Mouse (Mus musculus) kidney, postnatal 0 days (tissue): ENCODE results near the gene Idi2. TPM values are rescaled to one million over a fixed set of nuclear protein-coding genes. Genes with fewer than 3 reads are reported as not detected.
"Not testable (repeated sequence)": the region's sequence is repeated elsewhere in the genome, so short reads cannot be mapped to it uniquely, and the experiment has no call there.

Source experiments
- ATAC-seq: fragments of 200-750 bp; cut with Nextera tagmentation; replicated peaks from 2 replicates; pipeline ENCODE4 v1.8.0; 2017; ENCODE audit warnings: low read depth, moderate number of reproducible peaks, moderate TSS enrichment, moderate library complexity; ENCODE audit not compliant: low FRiP score
- DNase-seq: peaks from one replicate; pipeline ENCODE4 v3.0.0-alpha.2; 2016; ENCODE audit warnings: low spot score
- H3K27ac ChIP-seq: fragments of 300-500 bp; sonication (generic); 2 replicates; pipeline ENCODE4 v1.5.1; 2014; ENCODE audit warnings: mild to moderate bottlenecking
- H3K27me3 ChIP-seq: fragments of 300-500 bp; sonication (generic); 2 replicates; pipeline ENCODE4 v1.6.1; 2014; ENCODE audit warnings: low read length, mixed read lengths; ENCODE audit not compliant: insufficient read depth
- H3K36me3 ChIP-seq: fragments of 300-500 bp; sonication (generic); 2 replicates; pipeline ENCODE4 v1.6.1; 2014; ENCODE audit warnings: low read length, mixed read lengths; ENCODE audit not compliant: insufficient read depth
- H3K4me1 ChIP-seq: fragments of 300-500 bp; sonication (generic); replicated peaks from 2 replicates; pipeline ENCODE4 v1.6.1; 2014; ENCODE audit warnings: antibody characterized with exemption, low read length, mixed read lengths; ENCODE audit not compliant: insufficient read depth
- H3K4me2 ChIP-seq: fragments of 300-500 bp; sonication (generic); 2 replicates; pipeline ENCODE4 v1.6.1; 2014; ENCODE audit warnings: mild to moderate bottlenecking, low read length, moderate library complexity, mixed read lengths
- H3K4me3 ChIP-seq: fragments of 300-500 bp; sonication (generic); replicated peaks from 2 replicates; pipeline ENCODE4 v1.5.1; 2014; ENCODE audit warnings: low read depth, low read length
- H3K9ac ChIP-seq: fragments of 300-500 bp; sonication (generic); 2 replicates; pipeline ENCODE4 v1.6.1; 2014; ENCODE audit warnings: low read depth, low read length
- H3K9me3 ChIP-seq: fragments of 300-500 bp; sonication (generic); replicated peaks from 2 replicates; pipeline ENCODE4 v1.6.1; 2016; ENCODE audit warnings: low read length, inconsistent platforms, mixed read lengths
- CTCF ChIP-seq: IDR thresholded peaks from 2 replicates; pipeline ENCODE4 v1.5.1; 2016; ENCODE audit warnings: antibody characterized with exemption, low read depth, mild to moderate bottlenecking, moderate library complexity
- WGBS: fragments of 180-500 bp; shearing (Covaris S2); extraction: QIAGEN DNeasy Blood & Tissue Kit; methylation state at CpG from one replicate; pipeline ENCODE4 v1.1.7; 2014; 5-methylcytosine and 5-hydroxymethylcytosine counted together
- polyA plus RNA-seq: library from polyadenylated mRNA; unstranded; fragments of >200 nt; fragmentation: Nextera tagmentation; extraction: Ambion mirVana; gene quantifications from 2 replicates; pipeline ENCODE4 v1.2.1, GENCODE M21; 2015

Idi2 gene
- not detected in 2 replicates for polyA plus RNA-seq

DNA sequence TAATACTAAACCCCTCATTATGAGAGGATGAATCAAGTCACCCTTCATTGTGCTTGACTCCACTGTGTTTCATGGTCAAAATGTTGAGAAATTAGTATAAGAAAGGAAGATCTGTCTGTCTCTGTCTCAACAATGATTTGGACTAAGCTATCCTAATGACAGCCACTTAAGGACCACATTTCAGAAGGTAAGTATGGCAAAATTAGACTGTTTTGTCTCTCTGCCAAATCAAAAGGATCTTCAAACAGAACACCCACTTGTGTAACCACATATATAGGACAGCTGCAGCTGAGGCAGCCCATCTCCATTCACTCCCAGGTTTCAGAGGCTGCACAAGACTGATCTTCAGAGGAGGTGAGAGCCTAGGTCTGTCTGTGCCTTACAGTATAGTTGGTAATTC is at the start of gene Idi2:
Gene Idi2 (plus strand): TSS at position 301 of the 400 bp plus-strand sequence.
- not testable (repeated sequence) for H3K4me2 ChIP-seq, DNase-seq, H3K27ac ChIP-seq, H3K9ac ChIP-seq, ATAC-seq, H3K4me3 ChIP-seq, H3K36me3 ChIP-seq, H3K27me3 ChIP-seq, H3K4me1 ChIP-seq, H3K9me3 ChIP-seq

DNA sequence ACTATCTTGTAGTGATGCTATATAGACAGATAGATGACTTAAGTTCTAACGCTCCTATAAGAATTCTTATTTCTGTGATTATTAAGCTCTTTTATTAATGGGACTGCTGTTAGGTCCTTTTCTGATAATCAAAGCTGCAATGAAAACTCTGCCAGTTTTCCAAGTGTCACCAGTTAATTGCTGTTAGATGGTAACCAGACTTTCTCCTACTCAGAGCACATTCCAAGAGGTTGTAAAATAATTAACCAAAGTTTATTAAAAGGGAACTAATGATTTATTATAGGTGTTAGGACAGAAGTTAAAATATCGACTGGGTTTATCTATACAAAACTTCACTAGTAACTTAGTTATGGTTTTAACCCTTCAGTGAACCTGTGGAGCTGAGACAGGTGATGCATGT is 46.7 kb upstream of the Idi2 start:
- not testable (repeated sequence) for H3K4me3 ChIP-seq, H3K36me3 ChIP-seq, ATAC-seq, H3K4me2 ChIP-seq, DNase-seq, H3K27ac ChIP-seq, H3K9me3 ChIP-seq, H3K27me3 ChIP-seq, H3K4me1 ChIP-seq, H3K9ac ChIP-seq
- 79% methylated on average over 2 of the region's 2 CpGs for WGBS

DNA sequence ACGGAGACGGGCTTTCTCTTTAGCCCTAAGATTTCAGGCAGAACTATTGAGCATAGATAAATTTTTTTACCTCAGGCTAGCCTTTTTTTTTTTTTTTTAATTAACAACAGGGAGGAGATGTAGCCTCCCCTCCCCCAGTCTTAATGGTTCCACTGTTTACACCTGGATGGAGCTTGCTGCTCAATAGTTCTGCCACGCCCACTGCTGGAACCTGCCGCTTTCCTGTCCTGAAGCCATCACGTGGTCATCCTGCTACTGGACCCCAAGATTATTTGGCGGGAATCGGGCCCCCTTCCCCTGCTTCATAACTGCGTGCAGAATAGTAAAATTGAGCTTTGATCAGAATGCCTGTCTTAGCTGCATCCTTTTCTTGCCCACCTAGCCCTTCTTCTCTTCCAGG is 38.8 kb upstream of the Idi2 start:
- not testable (repeated sequence) for H3K27ac ChIP-seq, H3K9me3 ChIP-seq, H3K4me3 ChIP-seq, H3K4me1 ChIP-seq, H3K4me2 ChIP-seq, H3K27me3 ChIP-seq, ATAC-seq, DNase-seq, H3K36me3 ChIP-seq, H3K9ac ChIP-seq
- WGBS, result 89% methylated on average over 8 of the region's 8 CpGs

DNA sequence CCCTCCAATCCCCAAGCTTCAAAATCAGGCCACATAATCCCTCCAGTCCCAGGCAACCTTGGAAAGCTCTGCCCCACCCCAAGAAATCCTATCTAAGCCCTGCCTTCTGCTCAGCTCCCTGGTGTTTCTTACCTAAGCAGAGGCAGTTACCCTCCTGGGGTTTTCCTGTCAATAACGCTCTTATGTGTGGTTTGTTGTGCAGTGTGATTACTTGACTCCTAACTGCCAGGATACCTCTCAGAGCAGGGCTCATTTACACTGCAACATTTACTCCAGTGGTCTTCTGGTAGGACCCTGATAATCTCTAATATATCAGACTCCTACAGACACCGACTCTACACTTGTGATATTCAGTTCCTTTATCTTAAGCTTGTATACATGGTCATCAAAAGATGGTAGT is 19.2 kb upstream of the Idi2 start:
- Histone ChIP-seq H3K9me3 (no peaks in the 10 kb centered on the region), H3K4me3 (no peak overlapping the region), H3K4me2 (no peak overlapping the region), H3K9ac (no peak overlapping the region), H3K4me1 (no peaks in the 10 kb centered on the region), H3K27me3 (no peaks in the 10 kb centered on the region), H3K36me3 (no peaks in the 10 kb centered on the region), H3K27ac (no peak overlapping the region)
- ATAC-seq (no peak), DNase-seq (no peak)
- 68% methylated on average over 2 of the region's 2 CpGs for WGBS
- TF ChIP-seq CTCF, result no peak

DNA sequence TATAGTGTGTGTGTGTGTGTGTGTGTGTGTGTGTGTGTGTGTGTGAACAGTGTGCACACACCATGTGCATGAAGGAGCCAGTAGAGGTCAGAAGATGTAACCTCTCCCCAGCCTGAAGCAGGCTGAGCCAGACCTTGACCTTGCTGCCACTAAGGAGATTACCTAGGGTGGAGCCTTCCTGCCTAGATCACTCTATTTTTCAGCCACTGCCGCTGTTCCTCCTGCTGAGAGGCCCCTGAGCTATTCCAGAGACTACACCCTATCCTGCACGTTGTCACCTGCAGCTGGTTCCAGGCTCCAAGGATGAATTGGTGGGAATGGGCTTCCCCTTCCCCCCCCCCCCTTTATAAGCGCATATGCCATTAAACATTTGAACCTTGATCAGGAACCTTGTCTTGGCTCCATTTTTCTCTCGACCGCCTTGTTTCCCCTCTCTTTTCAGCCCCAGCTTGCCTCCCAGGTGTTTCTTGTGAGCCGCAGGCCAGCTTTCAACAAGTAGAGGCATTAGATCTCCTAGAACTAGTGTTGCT is 15.0 kb upstream of the Idi2 start:
- not testable (repeated sequence) for ATAC-seq, H3K36me3 ChIP-seq, H3K4me1 ChIP-seq, H3K27ac ChIP-seq, H3K9ac ChIP-seq, H3K27me3 ChIP-seq, H3K9me3 ChIP-seq, H3K4me3 ChIP-seq, DNase-seq, H3K4me2 ChIP-seq
- 79% methylated on average over 6 of the region's 6 CpGs for WGBS

DNA sequence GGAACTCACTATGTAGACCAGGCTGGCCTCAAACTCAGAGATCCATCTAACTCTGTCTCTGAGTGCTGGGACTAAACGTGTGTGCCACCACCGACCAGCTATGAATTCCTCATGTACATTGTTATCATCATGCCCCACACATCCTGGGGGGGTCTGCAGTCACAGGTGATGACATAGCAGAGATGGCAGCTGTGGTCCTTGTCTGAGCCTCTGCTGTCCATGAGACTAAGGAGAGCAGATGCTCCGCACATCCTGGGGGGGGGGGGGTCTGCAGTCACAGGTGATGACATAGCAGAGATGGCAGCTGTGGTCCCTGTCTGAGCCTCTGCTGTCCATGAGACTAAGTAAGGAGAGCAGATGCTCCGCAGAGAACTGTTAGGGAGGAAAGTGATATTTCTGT is 11.6 kb upstream of the Idi2 start:
- not testable (repeated sequence) for DNase-seq, H3K9ac ChIP-seq, H3K27me3 ChIP-seq, H3K4me2 ChIP-seq, H3K4me1 ChIP-seq, H3K9me3 ChIP-seq, H3K36me3 ChIP-seq, H3K4me3 ChIP-seq, H3K27ac ChIP-seq, ATAC-seq
- WGBS, result 88% methylated on average over 4 of the region's 4 CpGs

DNA sequence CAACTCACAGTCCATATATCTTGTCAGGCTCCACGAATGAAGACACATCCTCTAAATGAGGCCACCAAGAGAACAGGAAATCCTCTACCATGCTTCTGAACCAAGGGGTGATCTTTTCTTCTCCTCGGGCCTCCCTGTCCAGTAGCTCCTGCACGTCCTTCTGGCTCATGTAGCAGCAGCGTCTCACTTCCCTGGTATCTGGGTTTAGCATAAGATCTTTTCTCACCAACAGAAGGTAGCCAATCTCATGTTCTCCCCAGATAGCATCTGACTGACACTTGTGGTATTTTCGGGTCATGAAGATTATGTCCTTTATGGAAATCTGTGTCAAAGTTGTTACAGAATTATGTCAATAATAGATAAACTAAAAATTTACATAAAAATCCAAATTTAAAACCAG is 11.0 kb upstream of the Idi2 start:
- ATAC-seq, H3K9ac ChIP-seq, H3K27ac ChIP-seq, H3K27me3 ChIP-seq, DNase-seq, H3K9me3 ChIP-seq, H3K36me3 ChIP-seq, H3K4me3 ChIP-seq, H3K4me1 ChIP-seq, H3K4me2 ChIP-seq: not testable (repeated sequence)
- WGBS, result 17% methylated on average over 1 of the region's 5 CpGs

DNA sequence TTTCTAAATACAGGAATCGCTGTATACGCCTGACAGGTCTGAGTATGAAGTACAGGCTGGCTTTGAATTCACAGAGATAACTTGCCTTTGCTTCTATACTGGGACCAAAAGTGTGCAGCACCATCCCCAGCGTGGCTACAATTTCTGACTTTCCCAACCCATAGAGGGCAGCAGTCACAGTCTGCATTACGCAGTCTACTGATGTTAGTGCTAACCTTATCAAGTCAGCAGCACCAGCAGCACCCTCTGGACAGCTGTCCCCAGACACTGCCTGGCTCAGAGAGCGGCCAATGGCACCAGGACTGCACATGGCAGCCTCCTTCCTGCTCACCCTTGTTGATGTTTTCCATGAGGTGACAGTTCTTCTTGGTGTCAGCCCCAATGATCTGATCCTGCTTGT is 8.8 kb upstream of the Idi2 start:
- not testable (repeated sequence) for DNase-seq, ATAC-seq, H3K27ac ChIP-seq, H3K4me3 ChIP-seq, H3K36me3 ChIP-seq, H3K4me1 ChIP-seq, H3K9ac ChIP-seq, H3K27me3 ChIP-seq, H3K4me2 ChIP-seq, H3K9me3 ChIP-seq
- WGBS, result no CpG with 5 or more reads among the region's 5 CpGs

DNA sequence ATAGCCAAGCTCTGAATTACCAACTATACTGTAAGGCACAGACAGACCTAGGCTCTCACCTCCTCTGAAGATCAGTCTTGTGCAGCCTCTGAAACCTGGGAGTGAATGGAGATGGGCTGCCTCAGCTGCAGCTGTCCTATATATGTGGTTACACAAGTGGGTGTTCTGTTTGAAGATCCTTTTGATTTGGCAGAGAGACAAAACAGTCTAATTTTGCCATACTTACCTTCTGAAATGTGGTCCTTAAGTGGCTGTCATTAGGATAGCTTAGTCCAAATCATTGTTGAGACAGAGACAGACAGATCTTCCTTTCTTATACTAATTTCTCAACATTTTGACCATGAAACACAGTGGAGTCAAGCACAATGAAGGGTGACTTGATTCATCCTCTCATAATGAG is 4.5 kb upstream of the Idi2 start, which contains the start of gene Gm9745:
Gene Gm9745 (minus strand): TSS at position 101 of the 400 bp plus-strand sequence.
- not testable (repeated sequence) for H3K4me1 ChIP-seq, H3K36me3 ChIP-seq, H3K27me3 ChIP-seq, H3K4me3 ChIP-seq, DNase-seq, ATAC-seq, H3K27ac ChIP-seq, H3K9ac ChIP-seq, H3K9me3 ChIP-seq, H3K4me2 ChIP-seq

DNA sequence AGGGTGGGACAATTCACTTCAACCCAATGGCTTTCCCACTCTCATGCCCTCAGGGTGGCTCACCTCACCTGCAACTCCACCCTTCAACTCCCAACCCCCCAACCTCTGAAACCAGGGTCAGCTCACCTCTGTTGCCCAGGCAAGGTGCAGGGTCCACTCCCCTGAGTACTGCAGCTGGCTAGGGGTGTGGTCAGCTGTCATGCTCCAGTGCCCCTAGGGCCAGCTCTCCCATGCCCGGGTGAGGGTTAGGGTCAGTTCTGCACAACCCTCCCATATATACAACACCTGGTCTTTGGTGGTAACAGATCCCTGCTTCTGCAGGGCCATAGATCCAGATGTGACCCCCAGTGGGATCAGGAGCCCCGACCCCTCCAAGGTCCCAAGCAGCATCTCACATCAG is 2.5 kb downstream of the Idi2 start:
- not testable (repeated sequence) for H3K27ac ChIP-seq, DNase-seq, H3K36me3 ChIP-seq, H3K9ac ChIP-seq, H3K9me3 ChIP-seq, H3K4me1 ChIP-seq, H3K4me3 ChIP-seq, H3K4me2 ChIP-seq, H3K27me3 ChIP-seq
- 38% methylated on average over 2 of the region's 2 CpGs for WGBS
- peak; percentile 61 for ATAC-seq
